Mouse (Mus musculus) olfactory bulb, adult 2 months (tissue): ENCODE measurements around the gene March11.

Source experiments
- CTCF ChIP-seq: fragments of 200-500 bp; IDR thresholded peaks from 2 replicates; pipeline ENCODE4 v1.5.1; 2012; ENCODE audit warnings: low read depth, mild to moderate bottlenecking, low read length, moderate library complexity; ENCODE audit not compliant: insufficient read depth
- POLR2A ChIP-seq: fragments of 200-500 bp; IDR thresholded peaks from 2 replicates; pipeline ENCODE4 v1.6.1; 2012; ENCODE audit warnings: mild to moderate bottlenecking, low read depth, low read length, moderate library complexity; ENCODE audit not compliant: insufficient read depth

GRCm38 (mm10) chr15:26380844-26381243 lies 72.0 kb downstream of the March11 start:
- TF ChIP-seq POLR2A (no peak), CTCF (no peak)
